Mouse (Mus musculus): ENCODE measurements around the gene Dnmt1. TPM values are rescaled to one million over a fixed set of nuclear protein-coding genes. Genes with fewer than 3 reads are reported as not detected.

The Dnmt1 gene
- total RNA-seq, 2 experiments from 2014 or later: 40.2 to 41.0 TPM

GRCm38 (mm10) chr9:20978409-20979095 lies 18.9 kb upstream of the Dnmt1 start:
- no peak for DNase-seq (ENCODE audit: low spot score in 2 of 2)

- DNase-seq (ENCODE audit: low spot score in 2 of 2): no peak
Measured at GRCm38 (mm10) chr9:20976961-20977689, 17.4 kb upstream of the Dnmt1 start.

- peak; percentile 36 to 50 for DNase-seq (ENCODE audit: low spot score in 2 of 2)
Measured at GRCm38 (mm10) chr9:20976216-20976960, 16.7 kb upstream of the Dnmt1 start, which contains the start of gene S1pr2. TSS of gene S1pr2 (minus strand) at chr9:20976781.

GRCm38 (mm10) chr9:20975431-20976215 lies 15.9 kb upstream of the Dnmt1 start:
- peak in 1 of 2 experiments; percentile 39 for DNase-seq (ENCODE audit: low spot score in 2 of 2)

GRCm38 (mm10) chr9:20973682-20974075 lies 14.0 kb upstream of the Dnmt1 start:
- DNase-seq (ENCODE audit: low spot score in 2 of 2): no peak

DNA sequence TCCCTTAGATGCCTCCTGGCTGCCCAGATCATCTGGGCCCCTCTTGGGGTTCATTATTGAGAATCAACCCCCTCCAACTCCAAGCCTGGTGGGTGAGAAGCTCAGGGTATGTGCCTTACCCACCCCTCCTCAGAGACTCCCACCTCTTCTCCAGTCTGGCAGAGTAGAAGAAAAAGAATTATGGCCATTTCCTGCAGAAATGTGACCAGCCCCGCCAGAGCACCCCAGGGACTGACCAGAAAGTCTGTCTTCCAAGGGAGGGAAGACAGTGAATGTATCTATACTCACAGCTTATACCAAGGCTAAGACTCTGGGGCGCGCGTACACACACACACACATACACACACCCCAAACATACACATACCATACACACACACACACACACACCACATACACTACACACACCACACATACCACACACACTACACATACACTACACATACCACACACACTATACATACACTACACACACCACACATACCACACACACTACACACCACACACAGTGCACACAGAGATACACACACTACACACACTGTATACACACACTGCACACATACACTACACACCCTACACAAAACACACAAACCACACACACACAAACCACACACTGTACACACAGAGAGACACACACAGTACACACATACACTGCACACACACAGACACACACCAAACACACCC lies 13.5 kb upstream of the Dnmt1 start:
- no peak for DNase-seq (ENCODE audit: low spot score in 2 of 2)

- DNase-seq (ENCODE audit: low spot score in 2 of 2): peak; percentile 63
Measured at GRCm38 (mm10) chr9:20972141-20972992, 12.7 kb upstream of the Dnmt1 start.

DNA sequence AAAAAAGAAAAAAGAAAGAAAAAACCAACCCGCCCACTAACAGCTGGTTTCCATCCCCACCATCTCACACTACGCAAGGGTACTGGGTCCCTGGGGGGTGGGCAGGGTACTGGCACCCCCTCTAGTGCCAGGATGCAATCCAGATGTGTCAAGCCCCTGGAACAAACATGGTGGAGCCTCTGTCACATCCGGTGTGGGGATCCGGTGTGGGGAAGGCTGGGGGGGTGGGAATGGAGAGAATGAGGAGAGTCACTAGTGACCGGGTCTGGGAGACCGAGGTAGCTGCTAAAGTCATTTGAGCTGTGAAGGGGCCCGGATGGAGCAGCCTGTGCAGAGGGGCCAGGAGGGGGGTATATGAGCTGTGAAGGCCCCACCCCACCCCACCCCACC lies 12.1 kb upstream of the Dnmt1 start:
- DNase-seq (ENCODE audit: low spot score in 2 of 2): peak in 1 of 2 experiments; percentile 19

DNA sequence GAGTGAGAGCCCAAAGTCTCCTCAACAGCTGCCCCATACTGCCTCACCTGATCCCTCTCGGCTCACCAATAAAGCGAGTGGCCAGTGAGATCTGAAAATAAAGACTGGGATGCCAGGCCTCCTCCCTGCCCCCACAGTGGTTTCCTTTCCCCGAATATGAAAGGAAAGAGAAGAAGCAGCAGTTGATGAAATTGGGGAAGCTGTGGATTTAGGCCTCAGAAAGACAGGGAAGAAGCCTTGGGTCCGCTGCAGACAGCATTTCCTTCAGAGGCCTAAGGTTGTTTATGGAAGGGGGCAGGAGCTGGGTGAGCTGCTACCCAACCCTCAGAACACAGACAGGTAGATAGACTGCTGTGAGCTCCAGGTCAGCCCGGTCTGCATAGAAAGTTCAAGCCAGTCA lies 7.1 kb upstream of the Dnmt1 start:
- no peak for DNase-seq (ENCODE audit: low spot score in 2 of 2)

GRCm38 (mm10) chr9:20966008-20966407 lies 6.3 kb upstream of the Dnmt1 start:
- no peak for DNase-seq (ENCODE audit: low spot score in 2 of 2)

- DNase-seq (ENCODE audit: low spot score in 2 of 2): no peak
Measured at GRCm38 (mm10) chr9:20965606-20966005, 5.9 kb upstream of the Dnmt1 start.

- DNase-seq (ENCODE audit: low spot score in 2 of 2): no peak
Measured at GRCm38 (mm10) chr9:20961557-20961956, 1.9 kb upstream of the Dnmt1 start.

DNA sequence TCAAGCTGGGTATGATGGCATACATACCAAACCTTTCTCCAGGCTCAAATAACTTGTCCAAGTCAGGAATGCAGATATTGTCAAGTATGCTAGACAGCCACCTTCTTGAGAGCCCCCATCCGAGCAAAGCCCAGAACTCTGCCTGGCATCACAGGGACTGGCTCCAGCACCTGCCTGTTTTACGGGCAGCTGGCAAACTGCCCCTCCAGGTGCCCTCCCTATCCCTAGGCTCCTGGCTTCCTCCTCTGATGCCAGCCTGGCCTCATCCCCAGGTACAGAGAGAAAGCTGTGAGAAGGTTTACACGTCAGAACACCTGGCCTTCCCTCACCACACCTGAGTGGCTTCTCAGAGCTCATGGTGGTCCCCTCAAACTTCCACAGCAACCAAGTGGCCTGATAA lies 2.7 kb downstream of the Dnmt1 start:
- DNase-seq (ENCODE audit: low spot score in 2 of 2): no peak

GRCm38 (mm10) chr9:20952520-20953227 lies 7.0 kb downstream of the Dnmt1 start:
- peak; percentile 95 to 98 for DNase-seq (ENCODE audit: low spot score in 2 of 2)

DNA sequence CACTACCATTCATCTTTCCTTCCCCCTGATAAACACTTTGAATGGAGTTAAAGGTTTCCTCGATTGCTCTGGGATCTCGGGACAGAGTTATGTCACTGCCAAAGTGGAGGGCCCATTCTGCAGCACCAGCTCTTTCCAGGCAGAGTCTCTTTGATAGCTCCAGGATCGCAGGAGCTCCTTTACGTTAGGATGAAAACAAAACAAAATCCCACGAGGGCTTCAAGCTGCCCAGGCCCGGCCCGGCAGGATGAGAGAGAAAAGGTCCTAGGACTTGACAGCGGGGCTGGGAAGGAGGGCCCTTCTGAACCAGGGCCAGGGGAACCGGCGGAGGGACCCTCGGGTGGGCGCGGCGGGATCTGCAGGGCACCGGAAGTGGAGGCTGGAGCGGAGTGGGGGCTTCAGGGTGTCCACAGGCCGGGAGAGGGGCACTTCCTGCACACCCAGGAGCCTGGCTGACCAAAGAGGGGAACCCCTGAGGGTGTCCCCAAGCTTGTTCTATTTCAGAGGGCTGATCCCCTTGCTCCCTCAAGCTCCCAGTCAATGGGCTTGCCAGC lies 7.6 kb downstream of the Dnmt1 start:
- DNase-seq (ENCODE audit: low spot score in 2 of 2): no peak

DNA sequence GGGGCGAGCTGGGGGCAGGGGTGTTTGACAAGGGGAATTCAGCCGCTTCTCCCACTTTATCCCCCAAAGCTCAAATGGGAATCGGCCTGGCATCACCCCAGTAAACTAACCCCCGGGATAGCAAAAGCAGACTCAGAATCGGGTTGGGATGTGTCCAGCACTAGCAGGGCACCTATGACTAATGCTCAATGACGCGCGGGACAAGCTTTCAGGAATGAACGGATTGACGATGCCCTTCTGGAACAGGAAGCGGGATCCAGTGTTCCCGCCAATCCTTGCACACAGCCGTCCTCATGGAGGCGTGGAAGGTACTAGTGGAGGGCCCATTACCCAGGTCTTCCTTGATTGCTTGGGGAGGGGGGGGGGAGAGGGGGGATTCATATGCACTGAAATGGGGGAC lies 8.2 kb downstream of the Dnmt1 start:
- peak in 1 of 2 experiments; percentile 37 for DNase-seq (ENCODE audit: low spot score in 2 of 2)

DNA sequence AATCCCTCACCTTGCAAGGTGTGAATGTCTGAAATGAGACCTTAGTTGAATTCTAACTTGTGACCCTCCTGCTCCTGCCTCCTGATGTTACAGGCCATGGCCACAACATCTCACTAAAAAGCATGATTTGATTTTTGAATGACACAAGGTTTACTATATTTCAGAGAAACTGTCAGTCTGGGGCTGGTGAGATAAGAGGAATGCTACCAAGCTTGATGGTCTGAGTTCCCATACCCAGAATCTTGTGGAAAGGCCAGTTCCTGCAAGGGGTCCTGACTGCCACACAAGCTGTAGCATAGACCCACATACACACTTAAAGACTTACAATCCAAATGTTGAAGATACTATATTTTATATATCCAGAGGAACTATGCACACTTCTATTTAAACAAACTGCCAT lies 9.3 kb downstream of the Dnmt1 start:
- DNase-seq (ENCODE audit: low spot score in 2 of 2): no peak

- no peak for DNase-seq (ENCODE audit: low spot score in 2 of 2)
Measured at GRCm38 (mm10) chr9:20946066-20946880, 13.4 kb downstream of the Dnmt1 start.
